Mouse (Mus musculus) gastrocnemius, postnatal 25 days (tissue): Measurements from ENCODE around the gene Ccdc115. TPM values are rescaled to one million over a fixed set of nuclear protein-coding genes. Genes with fewer than 3 reads are reported as not detected.
A peak's percentile ranks its signal among the peaks of the same experiment; 100 is the strongest.
"Not testable (repeated sequence)": the region's sequence is repeated elsewhere in the genome, so short reads cannot be mapped to it uniquely, and the experiment has no call there.

Source experiments
- DNase-seq: peaks from one replicate; pipeline ENCODE4 v3.0.0; 2022
- total RNA-seq, 2 experiments: library from RNA; stranded (reverse); gene quantifications; 1 replicate in 1 of 2; 2 replicates in 1 of 2; pipeline ENCODE4 v1.2.3; 2021

Gene Ccdc115
- total RNA-seq, 2 experiments from 2014 or later: 10.2 to 10.8 TPM

- DNase-seq: no peak
Observed at GRCm38 (mm10) chr1:34438381-34439051, 956 bp downstream of the Ccdc115 start.

- not testable (repeated sequence) for DNase-seq
Observed at GRCm38 (mm10) chr1:34437366-34437765, 2.1 kb downstream of the Ccdc115 start.

- no peak for DNase-seq
Observed at GRCm38 (mm10) chr1:34436374-34436773, 3.1 kb downstream of the Ccdc115 start.

- DNase-seq: no peak
Observed at GRCm38 (mm10) chr1:34435371-34436120, 3.9 kb downstream of the Ccdc115 start.

- peak; percentile 81 for DNase-seq
Observed at GRCm38 (mm10) chr1:34434660-34435160, 4.8 kb downstream of the Ccdc115 start.

GRCm38 (mm10) chr1:34433891-34434521 lies 5.5 kb downstream of the Ccdc115 start:
- no peak for DNase-seq

GRCm38 (mm10) chr1:34432776-34433481 lies 6.5 kb downstream of the Ccdc115 start:
- DNase-seq: no peak

- DNase-seq: no peak
Observed at GRCm38 (mm10) chr1:34432411-34432775, 7.1 kb downstream of the Ccdc115 start.

GRCm38 (mm10) chr1:34431431-34431830 lies 8.0 kb downstream of the Ccdc115 start:
- DNase-seq: no peak

GRCm38 (mm10) chr1:34430981-34431380 lies 8.5 kb downstream of the Ccdc115 start:
- no peak for DNase-seq

GRCm38 (mm10) chr1:34429281-34429680 lies 10.2 kb downstream of the Ccdc115 start:
- no peak for DNase-seq

- DNase-seq: no peak
Observed at GRCm38 (mm10) chr1:34428466-34428865, 11.0 kb downstream of the Ccdc115 start.

- no peak for DNase-seq
Observed at GRCm38 (mm10) chr1:34399182-34399953, 40.1 kb downstream of the Ccdc115 start.

GRCm38 (mm10) chr1:34396321-34396720 lies 43.2 kb downstream of the Ccdc115 start:
- no peak for DNase-seq

GRCm38 (mm10) chr1:34389234-34389891 lies 50.1 kb downstream of the Ccdc115 start:
- DNase-seq: peak; percentile 15

- no peak for DNase-seq
Observed at GRCm38 (mm10) chr1:34388849-34389233, 50.6 kb downstream of the Ccdc115 start.

- DNase-seq: peak; percentile 28
Observed at GRCm38 (mm10) chr1:34387346-34388327, 51.8 kb downstream of the Ccdc115 start.
